Mouse (Mus musculus) E14TG2a.4 (cell line): Measurements from ENCODE around the gene Ptprt.

Source experiments
- CTCF ChIP-seq: conservative IDR thresholded peaks from 2 replicates; pipeline ENCODE4 v1.5.1; 2014; ENCODE audit warnings: low read length
- NANOG ChIP-seq: IDR thresholded peaks from 2 replicates; pipeline ENCODE4 v1.6.1; 2014; ENCODE audit warnings: borderline replicate concordance, low read length, mixed read lengths
- POU5F1 ChIP-seq: IDR thresholded peaks from 2 replicates; pipeline ENCODE4 v1.6.1; 2014; ENCODE audit warnings: low read length, borderline replicate concordance

DNA sequence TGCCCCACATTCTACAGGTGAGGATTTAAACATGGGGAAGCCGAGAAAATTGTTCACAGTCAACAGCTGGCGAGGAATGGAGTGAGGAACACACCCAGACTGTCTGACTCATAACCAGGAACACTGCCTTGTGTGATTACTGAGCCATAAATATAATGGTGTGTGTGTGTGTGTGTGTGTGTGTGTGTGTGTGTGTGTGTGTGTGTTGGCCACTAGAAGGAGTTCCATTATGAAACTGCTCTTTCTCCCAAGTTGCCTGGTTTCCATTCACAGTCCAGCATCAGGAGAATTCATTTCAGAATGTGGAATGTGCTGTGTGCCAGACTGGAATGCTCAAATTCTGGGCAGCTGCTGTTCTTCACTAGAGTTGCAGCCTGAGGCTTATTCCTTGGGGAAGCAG, 1099.4 kb downstream of the Ptprt start:
- no peak for TF ChIP-seq CTCF
- no peak for TF ChIP-seq NANOG
- no peak for TF ChIP-seq POU5F1
